Mouse (Mus musculus) neural tube, embryonic 15.5 days (tissue): ENCODE results near the gene Fggy. TPM values are rescaled to one million over a fixed set of nuclear protein-coding genes. Genes with fewer than 3 reads are reported as not detected.

ENCODE experiments used
- ATAC-seq: fragments of 200-750 bp; cut with Nextera tagmentation; 2 replicates; pipeline ENCODE4 v1.8.0; 2017; ENCODE audit warnings: mild to moderate bottlenecking, moderate TSS enrichment, moderate library complexity; ENCODE audit not compliant: low FRiP score
- H3K27ac ChIP-seq: fragments of 300-500 bp; sonication (generic); replicated peaks from 2 replicates; pipeline ENCODE4 v1.5.1; 2015; ENCODE audit warnings: mild to moderate bottlenecking, inconsistent platforms
- H3K27me3 ChIP-seq: fragments of 300-500 bp; sonication (generic); replicated peaks from 2 replicates; pipeline ENCODE4 v1.6.1; 2015; ENCODE audit warnings: inconsistent platforms
- H3K36me3 ChIP-seq: fragments of 300-500 bp; sonication (generic); 2 replicates; pipeline ENCODE4 v1.6.1; 2015; ENCODE audit warnings: inconsistent platforms
- H3K4me1 ChIP-seq: fragments of 300-500 bp; sonication (generic); 2 replicates; pipeline ENCODE4 v1.6.1; 2015; ENCODE audit warnings: inconsistent platforms
- H3K4me2 ChIP-seq: fragments of 300-500 bp; sonication (generic); 2 replicates; pipeline ENCODE4 v1.6.1; 2015; ENCODE audit warnings: inconsistent platforms, mild to moderate bottlenecking, moderate library complexity
- H3K4me3 ChIP-seq: fragments of 300-500 bp; sonication (generic); replicated peaks from 2 replicates; pipeline ENCODE4 v1.5.1; 2015; ENCODE audit warnings: mild to moderate bottlenecking, inconsistent platforms
- H3K9ac ChIP-seq: fragments of 300-500 bp; sonication (generic); replicated peaks from 2 replicates; pipeline ENCODE4 v1.6.1; 2015; ENCODE audit warnings: mild to moderate bottlenecking, inconsistent platforms
- H3K9me3 ChIP-seq: fragments of 300-500 bp; sonication (generic); replicated peaks from 2 replicates; pipeline ENCODE4 v1.6.1; 2016; ENCODE audit warnings: inconsistent platforms
- WGBS: fragments of 180-500 bp; shearing (Covaris S2); methylation state at CpG from one replicate; pipeline ENCODE4 v1.1.7; 2015; ENCODE audit warnings: mixed read lengths; 5-methylcytosine and 5-hydroxymethylcytosine counted together
- polyA plus RNA-seq: library from polyadenylated mRNA; unstranded; fragments of >200 nt; fragmentation: Nextera tagmentation; extraction: Ambion mirVana; gene quantifications from 2 replicates; pipeline ENCODE4 v1.2.1, GENCODE M21; 2015

Fggy gene
- polyA plus RNA-seq, 1 experiment from 2014 or later: 7.0 TPM

DNA sequence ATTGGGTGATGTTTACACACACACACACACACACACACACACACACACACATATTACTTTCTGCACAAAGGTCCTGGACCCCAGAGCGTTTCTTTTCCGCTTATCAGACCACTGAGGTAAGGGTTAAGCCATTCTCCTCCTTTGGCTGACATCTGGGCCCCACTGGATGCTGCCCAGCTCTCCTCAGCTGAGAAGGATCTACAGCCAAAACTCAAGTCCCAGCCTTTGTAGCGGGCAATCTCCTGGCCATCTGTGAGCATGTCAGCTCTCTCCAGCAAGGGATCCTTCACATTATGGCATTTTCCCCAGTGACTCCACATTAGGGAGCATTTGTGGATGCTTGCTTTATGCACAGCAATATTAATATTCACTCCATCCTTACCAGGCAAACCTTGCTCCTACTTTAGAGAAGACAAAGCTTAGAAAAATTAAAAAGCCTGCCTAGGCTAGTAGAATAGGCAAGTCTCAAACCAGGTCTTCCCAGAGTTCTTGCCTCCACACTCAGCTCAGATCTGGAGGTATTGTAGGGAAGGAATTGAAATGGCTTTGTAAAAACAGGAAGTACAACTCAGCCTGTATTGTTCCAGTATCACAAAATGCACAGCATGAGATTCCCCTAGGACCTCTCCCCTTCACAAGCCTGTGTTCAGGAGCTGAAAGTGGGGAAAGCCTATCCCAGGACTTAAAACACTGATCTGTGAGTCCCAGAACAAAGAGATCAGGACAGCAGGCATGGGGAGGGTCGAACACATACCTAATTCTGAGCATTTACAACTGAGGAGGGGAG, 342.8 kb downstream of the Fggy start:
- Histone ChIP-seq H3K9me3 (no peaks in the 10 kb centered on the region), H3K4me2 (no peak overlapping the region), H3K9ac (no peak overlapping the region), H3K4me3 (no peak overlapping the region), H3K4me1 (peaks cover 8% of the 10 kb centered on the region), H3K36me3 (no peaks in the 10 kb centered on the region), H3K27ac (no peak overlapping the region; the same call in 1 of the 2 replicates), H3K27me3 (no peaks in the 10 kb centered on the region)
- 71% methylated on average over 4 of the region's 4 CpGs for WGBS
- no peak for ATAC-seq

GRCm38 (mm10) chr4:95900815-95901214, 343.5 kb downstream of the Fggy start:
- WGBS: 53% methylated on average over 1 of the region's 1 CpGs
- no peak overlapping the region for H3K4me2 ChIP-seq
- no peak for ATAC-seq

DNA sequence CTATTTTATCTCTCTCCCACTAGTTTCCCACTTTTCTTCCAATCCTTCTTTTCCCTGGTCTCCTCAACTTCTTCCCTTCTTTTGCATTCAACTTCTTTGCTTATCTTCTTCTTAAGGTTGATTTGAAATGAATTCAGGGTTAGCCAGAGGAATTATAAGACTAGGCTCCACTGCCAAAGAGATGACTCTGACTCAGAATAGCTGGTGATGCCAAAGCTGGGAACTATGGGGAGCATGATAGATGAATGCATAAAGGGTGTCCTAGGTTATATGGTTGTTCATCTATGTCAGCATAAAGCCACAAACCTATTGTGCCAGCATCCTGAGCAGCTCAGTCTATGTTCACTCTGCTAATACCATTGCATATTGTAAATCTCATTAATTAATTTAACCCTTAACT, 348.8 kb downstream of the Fggy start:
- Histone ChIP-seq H3K9me3 (no peaks in the 10 kb centered on the region), H3K4me2 (no peak overlapping the region), H3K27me3 (no peaks in the 10 kb centered on the region), H3K36me3 (no peaks in the 10 kb centered on the region), H3K4me1 (no peaks in the 10 kb centered on the region), H3K9ac (no peak overlapping the region), H3K27ac (no peak overlapping the region), H3K4me3 (no peak overlapping the region)
- no peak for ATAC-seq

More at GRCm38 (mm10) chr4:95900815-95901214, 343.5 kb downstream of the Fggy start:
- no peaks in the 10 kb centered on the region for H3K27me3 ChIP-seq
- no peak overlapping the region for H3K9ac ChIP-seq
- no peak overlapping the region for H3K4me3 ChIP-seq
- H3K27ac ChIP-seq: no peak overlapping the region; the same call in 1 of the 2 replicates
- no peaks in the 10 kb centered on the region for H3K9me3 ChIP-seq
- H3K4me1 ChIP-seq: peaks cover 8% of the 10 kb centered on the region
- H3K36me3 ChIP-seq: no peaks in the 10 kb centered on the region

- H3K4me2 ChIP-seq: no peak overlapping the region
- no peaks in the 10 kb centered on the region for H3K9me3 ChIP-seq
- 92% methylated on average over 2 of the region's 2 CpGs for WGBS
- no peak overlapping the region for H3K27ac ChIP-seq
- no peaks in the 10 kb centered on the region for H3K27me3 ChIP-seq
- H3K36me3 ChIP-seq: no peaks in the 10 kb centered on the region
- no peaks in the 10 kb centered on the region for H3K4me1 ChIP-seq
- H3K9ac ChIP-seq: no peak overlapping the region
- H3K4me3 ChIP-seq: no peak overlapping the region
- no peak for ATAC-seq
These were observed 352.7 kb downstream of the Fggy start for GRCm38 (mm10) chr4:95909689-95910654.

GRCm38 (mm10) chr4:95913026-95913425, 355.7 kb downstream of the Fggy start:
- Histone ChIP-seq H3K9me3 (no peaks in the 10 kb centered on the region), H3K4me2 (no peak overlapping the region), H3K36me3 (no peaks in the 10 kb centered on the region), H3K27me3 (no peaks in the 10 kb centered on the region), H3K4me1 (no peaks in the 10 kb centered on the region), H3K4me3 (no peak overlapping the region), H3K27ac (no peak overlapping the region), H3K9ac (no peak overlapping the region)
- ATAC-seq: no peak
- WGBS: 92% methylated on average over 1 of the region's 1 CpGs

GRCm38 (mm10) chr4:95915628-95916579, 358.6 kb downstream of the Fggy start:
- Histone ChIP-seq H3K9ac (no peak overlapping the region), H3K4me2 (no peak overlapping the region), H3K4me1 (no peaks in the 10 kb centered on the region), H3K36me3 (no peaks in the 10 kb centered on the region), H3K9me3 (no peaks in the 10 kb centered on the region), H3K27me3 (no peaks in the 10 kb centered on the region), H3K4me3 (no peak overlapping the region), H3K27ac (no peak overlapping the region)
- WGBS: 33% methylated on average over 8 of the region's 8 CpGs
- peak; percentile 57; the same call in 1 of the 2 replicates for ATAC-seq

DNA sequence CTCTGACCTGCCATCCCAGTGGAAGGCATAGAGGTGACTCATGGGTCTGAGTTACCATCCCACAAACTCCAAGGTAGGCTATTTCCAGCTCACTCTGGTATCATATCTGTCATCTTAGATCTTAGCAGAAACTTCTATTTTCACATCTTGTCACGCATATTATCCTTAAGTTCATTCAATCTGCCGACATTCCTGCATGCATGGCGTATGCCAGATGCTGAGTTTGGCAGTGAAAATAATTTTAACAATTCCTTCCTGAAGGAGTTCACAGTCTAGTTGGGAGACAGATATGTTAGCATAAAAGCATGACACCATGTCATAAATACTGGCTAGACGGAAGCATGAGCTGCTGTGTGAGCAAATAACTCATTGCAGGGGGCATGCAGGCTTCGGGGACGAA, 360.4 kb downstream of the Fggy start:
- no peaks in the 10 kb centered on the region for H3K9me3 ChIP-seq
- H3K4me2 ChIP-seq: no peak overlapping the region
- H3K27ac ChIP-seq: no peak overlapping the region
- H3K4me3 ChIP-seq: no peak overlapping the region
- WGBS: 68% methylated on average over 6 of the region's 6 CpGs
- no peaks in the 10 kb centered on the region for H3K4me1 ChIP-seq
- H3K9ac ChIP-seq: no peak overlapping the region
- no peak for ATAC-seq
- no peaks in the 10 kb centered on the region for H3K27me3 ChIP-seq
- H3K36me3 ChIP-seq: no peaks in the 10 kb centered on the region

GRCm38 (mm10) chr4:95920448-95920847, 363.1 kb downstream of the Fggy start:
- no peak overlapping the region for H3K4me3 ChIP-seq
- H3K36me3 ChIP-seq: no peaks in the 10 kb centered on the region
- no peaks in the 10 kb centered on the region for H3K9me3 ChIP-seq
- no peak overlapping the region for H3K9ac ChIP-seq
- WGBS: 93% methylated on average over 4 of the region's 4 CpGs
- H3K27ac ChIP-seq: no peak overlapping the region
- no peak for ATAC-seq
- H3K27me3 ChIP-seq: no peaks in the 10 kb centered on the region
- no peak overlapping the region for H3K4me2 ChIP-seq
- 0 out of 2 replicates have a peak, but pooled peaks cover 4% of the 10 kb centered on the region for H3K4me1 ChIP-seq

DNA sequence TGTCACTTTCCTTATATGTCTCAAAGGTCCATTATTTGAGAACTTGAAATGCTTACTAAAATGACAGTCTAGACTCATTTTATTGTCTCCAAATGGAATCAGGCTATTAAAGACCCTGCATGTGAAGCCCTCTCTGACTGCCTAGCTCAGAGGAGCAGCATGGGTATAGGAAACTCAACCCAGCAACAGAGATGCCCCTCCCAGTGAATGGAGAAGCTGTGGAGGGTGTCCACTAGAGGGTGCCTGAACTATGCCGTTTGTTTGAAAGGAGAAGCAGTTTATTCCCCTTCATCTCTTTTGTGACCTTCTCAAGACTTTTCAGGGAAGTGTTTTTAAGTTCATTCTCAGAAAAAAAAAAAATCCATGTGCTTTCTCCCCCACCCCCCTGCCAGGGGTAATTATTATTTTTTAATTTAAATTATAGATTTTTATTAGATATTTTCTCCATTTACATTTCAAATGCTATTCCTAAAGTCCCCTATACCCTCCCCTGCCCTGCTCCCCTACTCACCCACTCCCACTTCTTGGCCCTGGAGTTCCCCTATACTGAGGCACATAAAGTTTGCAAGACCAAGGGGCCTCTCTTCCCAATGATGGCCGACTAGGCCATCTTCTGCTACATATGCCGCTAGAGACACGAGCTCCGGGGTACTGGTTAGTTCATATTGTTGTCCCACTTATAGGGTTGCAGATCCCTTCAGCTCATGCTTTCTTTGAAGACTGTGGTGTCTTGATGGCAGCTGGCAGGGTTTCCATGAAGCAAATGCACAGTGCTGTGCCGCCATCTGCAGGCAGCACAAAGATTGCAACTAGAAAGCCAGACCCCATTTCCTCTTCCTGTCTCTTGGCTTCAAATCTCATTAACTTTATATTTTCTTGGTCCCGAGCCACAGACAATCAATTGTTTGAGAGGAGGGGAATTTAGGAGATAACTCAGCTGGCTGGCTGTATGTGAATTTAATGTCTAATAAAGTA, 367.2 kb downstream of the Fggy start:
- Histone ChIP-seq H3K27me3 (no peaks in the 10 kb centered on the region), H3K4me1 (0 out of 2 replicates have a peak, but pooled peaks cover 4% of the 10 kb centered on the region), H3K9ac (no peak overlapping the region), H3K36me3 (no peaks in the 10 kb centered on the region), H3K4me2 (peak overlapping the region; percentile 25; the same call in 1 of the 2 replicates), H3K27ac (no peak overlapping the region), H3K9me3 (no peaks in the 10 kb centered on the region), H3K4me3 (no peak overlapping the region)
- peak; percentile 88 for ATAC-seq
- WGBS: 14% methylated on average over 7 of the region's 7 CpGs

DNA sequence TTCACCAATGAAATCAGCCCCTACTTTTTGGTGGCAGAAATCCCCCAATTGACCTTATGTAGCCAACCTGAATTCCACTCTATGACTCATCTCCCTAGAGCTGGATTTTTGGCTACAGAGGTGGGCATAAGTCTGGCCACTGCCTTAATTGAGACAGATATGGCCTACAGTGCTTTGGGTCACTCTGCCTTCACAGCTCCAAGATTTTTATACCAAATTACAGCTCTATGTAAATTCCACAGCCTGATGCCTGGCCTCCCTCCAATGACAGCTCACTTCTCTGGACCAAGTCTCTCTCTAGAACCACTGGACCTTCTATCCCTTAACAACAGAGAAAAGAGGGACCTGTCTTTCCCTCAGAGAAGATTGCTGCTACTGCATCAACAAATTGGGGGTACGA, 371.5 kb downstream of the Fggy start:
- Histone ChIP-seq H3K27me3 (no peaks in the 10 kb centered on the region), H3K4me3 (no peak overlapping the region), H3K36me3 (no peaks in the 10 kb centered on the region), H3K4me2 (no peak overlapping the region), H3K27ac (no peak overlapping the region), H3K4me1 (0 out of 2 replicates have a peak, but pooled peaks cover 4% of the 10 kb centered on the region), H3K9ac (no peak overlapping the region), H3K9me3 (no peaks in the 10 kb centered on the region)
- no peak for ATAC-seq
- 86% methylated on average over 1 of the region's 1 CpGs for WGBS
